Mouse (Mus musculus) erythroblast, embryonic 14.5 days (primary cell): ENCODE measurements around the gene Igflr1. TPM values are rescaled to one million over a fixed set of nuclear protein-coding genes. Genes with fewer than 3 reads are reported as not detected.

Source experiments
- H3K27me3 ChIP-seq: 2 replicates; pipeline ENCODE4 v1.6.1; 2012; ENCODE audit warnings: inconsistent platforms; ENCODE audit not compliant: control insufficient read depth
- H3K36me3 ChIP-seq: 2 replicates; pipeline ENCODE4 v1.6.1; 2012; ENCODE audit warnings: mild to moderate bottlenecking, inconsistent platforms; ENCODE audit not compliant: control insufficient read depth
- H3K4me1 ChIP-seq: 2 replicates; pipeline ENCODE4 v1.6.1; 2012; ENCODE audit warnings: inconsistent platforms; ENCODE audit not compliant: control insufficient read depth
- H3K4me3 ChIP-seq: replicated peaks from 2 replicates; pipeline ENCODE3; 2012; ENCODE audit warnings: moderate library complexity, mild to moderate bottlenecking, inconsistent platforms
- H3K9me3 ChIP-seq: 2 replicates; pipeline ENCODE4 v1.6.1; 2012; ENCODE audit warnings: low read length, inconsistent platforms, mixed read lengths; ENCODE audit not compliant: control insufficient read depth
- GATA1 ChIP-seq: IDR thresholded peaks from 2 replicates; pipeline ENCODE4 v1.6.1; 2012; ENCODE audit warnings: low read length, inconsistent platforms, mixed read lengths
- TAL1 ChIP-seq: IDR thresholded peaks from 3 replicates; pipeline ENCODE4 v1.6.1; 2012; ENCODE audit warnings: low read length, inconsistent platforms, mixed read lengths
- polyA plus RNA-seq: library from polyadenylated mRNA; stranded (reverse); fragments of >175 nt; gene quantifications from 2 replicates; pipeline ENCODE4 v1.2.3, GENCODE M21; 2012

Gene Igflr1
- polyA plus RNA-seq, 1 experiment: 0.61 TPM

DNA sequence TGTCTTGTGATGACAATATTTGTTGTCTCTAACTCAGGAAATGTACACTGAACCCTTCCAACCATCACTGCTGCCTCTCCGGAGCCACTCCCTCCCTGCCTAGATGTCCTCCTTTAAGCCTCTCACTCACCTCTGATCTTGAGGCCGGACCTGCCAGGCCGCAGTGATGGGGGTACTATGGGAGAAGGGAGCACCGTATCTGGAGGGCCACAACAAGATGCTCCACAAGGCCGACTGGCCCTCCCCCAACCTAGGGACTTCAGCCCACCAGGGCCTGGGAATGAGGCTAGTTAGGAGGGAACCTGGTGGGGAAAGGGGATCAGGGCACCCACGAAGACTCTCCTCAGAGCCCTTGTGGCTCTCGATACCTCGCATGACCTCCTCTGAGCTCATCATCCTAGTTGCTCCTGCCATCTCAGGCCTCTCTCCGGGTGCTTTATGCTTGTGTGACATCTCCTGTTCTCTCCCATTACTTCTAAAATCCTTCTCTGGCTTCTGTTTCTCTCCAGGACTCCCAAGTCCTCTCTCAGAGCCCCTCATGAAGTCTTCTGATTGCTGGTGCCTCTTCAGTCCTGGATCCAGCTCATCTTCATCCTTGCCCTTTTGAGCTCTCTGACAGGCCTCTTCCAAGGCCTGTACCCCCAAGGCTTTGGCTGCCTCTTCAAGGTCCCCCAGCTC lies 25.8 kb downstream of the Igflr1 start:
- H3K27me3 ChIP-seq: peaks cover 8% of the 10 kb centered on the region
- H3K36me3 ChIP-seq: peaks cover 13% of the 10 kb centered on the region
- no peaks in the 10 kb centered on the region for H3K9me3 ChIP-seq
- no peak for TF ChIP-seq GATA1
- no peak for TF ChIP-seq TAL1
- H3K4me3 ChIP-seq: no peak overlapping the region
- peaks cover 64% of the 10 kb centered on the region for H3K4me1 ChIP-seq

DNA sequence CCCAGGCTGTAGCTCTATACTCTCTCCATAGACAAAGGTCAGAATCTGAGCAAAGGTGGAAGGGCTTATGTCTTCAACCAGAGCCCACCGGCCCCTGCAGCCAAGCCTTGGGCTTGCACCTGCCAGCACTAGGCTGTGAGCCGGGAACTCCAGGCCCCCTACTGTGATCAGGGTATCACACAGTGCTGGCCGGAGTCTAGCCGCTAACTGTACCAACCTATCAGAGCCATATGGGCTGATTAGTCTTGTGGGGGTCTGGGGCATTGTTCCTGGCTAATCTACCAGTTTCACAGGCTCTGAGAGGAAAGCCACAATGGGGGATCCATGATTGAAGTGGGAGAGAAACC lies 26.4 kb downstream of the Igflr1 start:
- H3K27me3 ChIP-seq: peaks cover 8% of the 10 kb centered on the region
- no peaks in the 10 kb centered on the region for H3K9me3 ChIP-seq
- no peak overlapping the region for H3K4me3 ChIP-seq
- H3K4me1 ChIP-seq: peaks cover 61% of the 10 kb centered on the region
- no peak for TF ChIP-seq GATA1
- TF ChIP-seq TAL1: no peak
- peaks cover 8% of the 10 kb centered on the region for H3K36me3 ChIP-seq

DNA sequence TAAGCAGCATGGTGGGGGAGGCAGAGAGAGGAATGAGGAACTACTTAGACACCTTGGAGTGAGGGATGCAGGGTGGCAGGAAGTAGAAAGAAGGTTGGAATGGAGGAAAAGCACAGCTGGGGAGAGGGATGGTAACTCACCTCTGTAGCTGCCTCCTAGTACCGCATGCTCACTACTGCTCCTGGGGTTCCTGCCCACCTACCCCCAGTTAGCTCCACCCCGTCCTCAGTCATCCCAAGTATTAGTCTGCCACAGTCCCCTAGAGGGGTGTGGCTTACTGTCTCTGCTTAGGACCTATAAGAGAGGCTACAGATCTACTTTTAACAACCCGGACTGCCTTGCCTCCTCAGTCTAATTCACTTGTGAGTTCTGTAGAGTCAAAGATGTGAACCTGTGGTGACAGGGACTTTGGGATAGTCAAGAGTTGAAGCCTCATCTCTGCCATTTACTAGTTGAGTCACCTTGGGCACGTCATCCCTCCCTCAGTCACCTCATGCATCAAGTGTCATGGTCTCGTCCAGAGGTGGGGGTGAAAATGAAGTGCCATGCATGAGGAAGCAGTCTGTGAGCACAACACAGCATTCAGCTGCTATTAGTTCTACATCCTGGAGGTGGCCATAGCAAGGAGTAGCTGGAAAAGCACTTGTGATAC lies 27.7 kb downstream of the Igflr1 start:
- Histone ChIP-seq H3K27me3 (peaks cover 11% of the 10 kb centered on the region), H3K9me3 (no peaks in the 10 kb centered on the region), H3K4me3 (no peak overlapping the region), H3K36me3 (no peaks in the 10 kb centered on the region), H3K4me1 (peaks cover 48% of the 10 kb centered on the region)
- TF ChIP-seq GATA1 (no peak), TAL1 (no peak)

DNA sequence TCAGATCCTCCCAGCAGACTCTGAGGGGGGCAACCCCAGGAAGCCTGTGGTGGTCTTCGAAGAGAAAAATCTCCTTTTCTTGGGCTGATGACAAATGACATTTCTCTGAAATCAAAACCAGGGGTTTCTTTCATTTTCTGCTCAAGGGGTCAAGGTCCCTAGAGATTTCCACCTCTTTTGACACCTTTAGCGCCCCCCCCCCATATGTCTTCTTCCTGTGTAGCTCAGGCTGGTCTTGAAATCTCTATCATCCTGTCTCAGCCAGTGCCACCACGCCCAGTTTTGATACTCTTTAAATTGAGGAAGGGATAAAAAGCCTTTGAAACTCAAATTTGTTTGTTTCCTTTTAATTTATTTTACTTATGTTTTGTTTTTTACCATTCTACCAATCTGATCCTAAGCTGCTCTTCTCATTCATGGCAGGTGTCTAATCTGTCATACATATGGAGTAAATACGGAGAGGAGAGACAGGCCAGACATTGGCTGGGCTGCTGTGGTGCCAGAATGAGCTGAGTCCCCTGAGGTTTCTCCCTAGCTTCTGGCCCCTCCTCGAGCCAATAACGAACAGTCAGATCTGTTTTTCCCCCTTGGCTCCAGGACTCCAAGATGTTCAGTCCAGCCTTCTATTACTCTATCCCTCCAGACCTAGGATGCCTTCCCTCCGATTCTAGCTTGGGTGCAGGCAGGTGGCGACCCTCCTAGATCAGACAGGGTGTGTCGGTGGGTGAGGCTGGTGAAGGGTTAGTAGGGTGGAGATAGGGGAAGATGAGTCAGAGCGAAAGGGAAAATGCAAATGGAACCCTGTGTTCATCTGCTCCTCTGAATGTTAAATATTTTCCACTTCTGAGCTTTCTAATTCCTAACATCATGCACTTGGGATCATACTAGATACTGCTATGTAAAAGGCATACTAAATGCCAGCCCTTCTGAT lies 28.6 kb downstream of the Igflr1 start:
- TF ChIP-seq GATA1 (no peak), TAL1 (no peak)
- no peaks in the 10 kb centered on the region for H3K36me3 ChIP-seq
- H3K4me3 ChIP-seq: no peak overlapping the region
- no peaks in the 10 kb centered on the region for H3K9me3 ChIP-seq
- H3K4me1 ChIP-seq: peaks cover 47% of the 10 kb centered on the region
- peaks cover 11% of the 10 kb centered on the region for H3K27me3 ChIP-seq

DNA sequence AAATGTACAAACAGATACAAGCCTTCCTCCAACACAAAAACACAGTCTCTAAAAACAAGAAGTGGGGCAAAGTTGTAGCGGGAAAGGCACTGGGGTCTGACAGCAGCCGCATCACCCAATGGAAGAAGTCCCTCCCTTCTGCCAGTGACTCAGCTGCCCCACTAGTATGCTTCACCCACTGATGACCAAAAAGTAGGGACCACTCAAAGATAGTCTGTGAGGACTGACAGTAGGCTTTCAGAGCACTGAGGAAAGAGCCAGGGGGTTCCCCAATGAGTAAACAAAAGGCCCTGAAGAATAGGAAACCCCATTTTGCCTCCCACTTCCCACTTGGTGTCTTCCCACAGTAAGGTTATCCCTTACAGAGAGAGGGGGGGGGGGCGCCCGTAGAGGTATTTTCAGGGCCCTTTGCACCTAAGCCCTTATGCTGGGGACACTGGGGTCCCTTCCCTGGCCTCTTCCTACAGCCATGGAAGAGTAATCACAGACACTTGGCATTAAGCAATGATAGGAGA lies 29.3 kb downstream of the Igflr1 start:
- no peaks in the 10 kb centered on the region for H3K36me3 ChIP-seq
- peaks cover 41% of the 10 kb centered on the region for H3K4me1 ChIP-seq
- H3K4me3 ChIP-seq: no peak overlapping the region
- H3K9me3 ChIP-seq: no peaks in the 10 kb centered on the region
- TF ChIP-seq GATA1: no peak
- TF ChIP-seq TAL1: no peak
- peaks cover 11% of the 10 kb centered on the region for H3K27me3 ChIP-seq

DNA sequence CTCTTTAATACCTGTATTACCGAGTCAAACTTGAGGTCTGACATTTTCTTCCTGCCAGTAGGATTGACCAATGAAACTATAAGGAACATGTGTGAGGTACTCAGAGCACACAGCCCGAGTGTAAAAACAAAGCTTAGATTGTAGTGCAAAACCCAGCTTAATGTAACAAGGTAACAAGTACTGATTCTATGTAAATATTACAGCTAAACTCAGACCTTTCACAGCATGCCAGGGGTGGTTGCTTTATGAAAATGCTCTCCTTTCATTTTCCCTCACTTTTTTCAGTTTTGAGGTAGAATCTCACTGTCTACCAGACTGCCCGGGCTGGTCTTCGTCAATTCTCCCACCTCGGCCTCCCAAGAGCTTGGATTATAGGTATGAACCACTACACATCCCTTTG lies 30.9 kb downstream of the Igflr1 start:
- no peaks in the 10 kb centered on the region for H3K9me3 ChIP-seq
- peaks cover 11% of the 10 kb centered on the region for H3K27me3 ChIP-seq
- TF ChIP-seq GATA1 (no peak), TAL1 (no peak)
- peaks cover 45% of the 10 kb centered on the region for H3K4me1 ChIP-seq
- H3K4me3 ChIP-seq: no peak overlapping the region
- no peaks in the 10 kb centered on the region for H3K36me3 ChIP-seq

DNA sequence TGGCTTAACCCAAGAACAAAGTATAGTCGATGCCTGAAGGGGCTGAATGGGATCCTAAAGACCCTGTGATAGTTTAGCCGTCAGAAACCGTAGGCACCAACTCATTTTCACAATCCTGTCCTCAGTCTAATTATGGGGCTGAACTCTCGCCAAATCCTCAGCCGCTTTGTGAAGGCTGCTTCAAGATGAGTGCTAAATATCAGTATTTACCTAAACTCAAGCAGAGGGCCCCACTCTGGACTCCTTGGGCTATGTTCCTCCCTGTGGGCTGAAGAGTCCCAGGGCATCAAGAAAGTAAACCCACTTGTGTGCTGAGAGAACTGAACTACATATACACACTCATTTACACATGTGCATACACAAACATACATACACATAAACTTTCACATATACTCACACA lies 31.6 kb downstream of the Igflr1 start:
- no peaks in the 10 kb centered on the region for H3K36me3 ChIP-seq
- H3K27me3 ChIP-seq: peaks cover 11% of the 10 kb centered on the region
- no peak for TF ChIP-seq TAL1
- no peak for TF ChIP-seq GATA1
- H3K4me1 ChIP-seq: peaks cover 42% of the 10 kb centered on the region
- no peaks in the 10 kb centered on the region for H3K9me3 ChIP-seq
- H3K4me3 ChIP-seq: no peak overlapping the region

DNA sequence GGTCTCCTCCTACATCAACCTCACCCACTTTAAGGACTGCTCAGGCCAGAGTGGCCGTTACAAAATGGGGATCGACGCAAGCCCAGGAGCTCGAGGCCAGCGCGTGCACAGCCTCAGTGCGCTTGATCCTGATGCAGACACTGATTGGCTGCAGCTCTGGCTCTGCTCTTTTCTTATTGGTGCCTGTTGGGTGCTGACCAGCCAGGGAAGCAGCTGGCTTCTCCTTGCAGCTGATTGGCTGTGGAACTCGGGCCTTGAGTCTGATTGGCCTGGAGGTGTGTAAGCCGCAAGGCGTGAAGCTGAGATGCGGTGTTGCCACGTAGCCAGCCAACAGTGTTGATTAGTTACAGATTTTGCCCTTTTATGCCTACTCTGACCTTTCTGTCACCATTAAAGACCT lies 33.6 kb downstream of the Igflr1 start, which contains the start of gene Zbtb32:
Gene Zbtb32 (minus strand): TSS at position 124 of the 400 bp plus-strand sequence.
- peaks cover 11% of the 10 kb centered on the region for H3K27me3 ChIP-seq
- no peaks in the 10 kb centered on the region for H3K9me3 ChIP-seq
- peak within 1 kb of the TSS; percentile 39 for H3K4me3 ChIP-seq
- no peaks in the 10 kb centered on the region for H3K36me3 ChIP-seq
- H3K4me1 ChIP-seq: peaks cover 32% of the 10 kb centered on the region
- TF ChIP-seq GATA1: no peak
- TF ChIP-seq TAL1: no peak
